ENCODE assay signal across 22 mouse cellular contexts in genomic region chr7:118482001-118482400, GRCm38 (mm10). TPM values are rescaled to one million over a fixed set of nuclear protein-coding genes. Genes with fewer than 3 reads are reported as not detected.
"Had no signal": no experiment of that assay in that cellular context is flagged by ENCODE, and none has a peak within 500 bp of the region (broad histone marks: within the 10 kb centered on the region; RNA-seq: fewer than 3 reads in every experiment).

No protein-coding gene starts in this region.

- H3K36me3 ChIP-seq: liver, embryonic 12.5 days; liver, embryonic 15.5 days; neural tube, embryonic 12.5 days; neural tube, embryonic 15.5 days; stomach, embryonic 15.5 days had no signal

- H3K27me3 ChIP-seq: limb, embryonic 13.5 days; liver, embryonic 12.5 days; liver, embryonic 15.5 days; lung, embryonic 15.5 days; neural tube, embryonic 12.5 days; neural tube, embryonic 15.5 days; stomach, embryonic 15.5 days had no signal

- H3K4me3 ChIP-seq: layer of hippocampus, adult 2 months; limb, embryonic 10.5 days; limb, embryonic 13.5 days; liver, embryonic 12.5 days; liver, embryonic 15.5 days; lung, embryonic 15.5 days; neural tube, embryonic 12.5 days; neural tube, embryonic 15.5 days; stomach, embryonic 15.5 days had no signal

- H3K27ac ChIP-seq: kidney, postnatal 0 days; layer of hippocampus, adult 2 months; limb, embryonic 10.5 days; limb, embryonic 13.5 days; liver, embryonic 12.5 days; liver, embryonic 15.5 days; lung, embryonic 15.5 days; neural tube, embryonic 12.5 days; neural tube, embryonic 15.5 days; stomach, embryonic 15.5 days had no signal

- H3K4me2 ChIP-seq: limb, embryonic 13.5 days; liver, embryonic 12.5 days; liver, embryonic 15.5 days; lung, embryonic 15.5 days; midbrain, embryonic 11.5 days; neural tube, embryonic 12.5 days; neural tube, embryonic 15.5 days; stomach, embryonic 15.5 days had no signal

- DNase-seq: kidney, adult 11 months; kidney, adult 9 months; kidney, postnatal 25 days; layer of hippocampus, adult 9-11 months; liver; lung, adult 18-20 months; lung, postnatal 10 days; midbrain, embryonic 14.5 days; thymus, postnatal 25 days had no signal

- H3K9ac ChIP-seq: limb, embryonic 13.5 days; liver, embryonic 12.5 days; liver, embryonic 15.5 days; lung, embryonic 15.5 days; neural tube, embryonic 12.5 days; neural tube, embryonic 15.5 days; stomach, embryonic 15.5 days had no signal

- H3K9me3 ChIP-seq: limb, embryonic 10.5 days; limb, embryonic 13.5 days; liver, embryonic 12.5 days; liver, embryonic 15.5 days; lung, embryonic 15.5 days; neural tube, embryonic 12.5 days; neural tube, embryonic 15.5 days; stomach, embryonic 15.5 days had no signal

- H3K4me1 ChIP-seq: liver, embryonic 12.5 days; neural tube, embryonic 12.5 days; neural tube, embryonic 15.5 days had no signal

RNA-seq across cellular contexts. Expression of gene Syt17, which starts 34.0 kb away (rescaled TPM):
- total RNA-seq: megakaryocyte progenitor cell, adult 5-6 weeks; megakaryocyte-erythroid progenitor cell, adult 5-6 weeks had no signal
